ENCODE assay signal across 18 mouse cellular contexts in genomic region chr11:82253421-82253820, GRCm38 (mm10). TPM values are rescaled to one million over a fixed set of nuclear protein-coding genes. Genes with fewer than 3 reads are reported as not detected.
DNase-seq lines count a peak whose midpoint lies in the region; ATAC-seq lines count a peak whose summit lies in the region.
"Had no signal": no experiment of that assay in that cellular context is flagged by ENCODE, and none has a peak within 500 bp of the region (broad histone marks: within the 10 kb centered on the region; RNA-seq: fewer than 3 reads in every experiment).

No protein-coding gene starts in this region.

- H3K36me3 ChIP-seq in forebrain, embryonic 14.5 days (ENCODE audit: control insufficient read depth, insufficient read depth, low read length), result no peaks in the 10 kb centered on the region
- no peaks in the 10 kb centered on the region for H3K36me3 ChIP-seq in forebrain, embryonic 11.5 days (ENCODE audit: control insufficient read depth, insufficient read depth, low read length)
- no peaks in the 10 kb centered on the region for H3K36me3 ChIP-seq in limb, embryonic 13.5 days
- H3K36me3 ChIP-seq in limb, embryonic 10.5 days, result no peaks in the 10 kb centered on the region
- H3K36me3 ChIP-seq in neural tube, embryonic 13.5 days, result no peaks in the 10 kb centered on the region
- H3K36me3 ChIP-seq: heart, embryonic 12.5 days; hindbrain, embryonic 10.5 days; hindbrain, embryonic 15.5 days had no signal

- 6% methylated on average over 4 of the region's 4 CpGs for WGBS in forebrain, embryonic 14.5 days
- WGBS in forebrain, embryonic 11.5 days, result 37% methylated on average over 4 of the region's 4 CpGs
- WGBS in limb, embryonic 13.5 days, result 26% methylated on average over 4 of the region's 4 CpGs
- WGBS in limb, embryonic 10.5 days, result 63% methylated on average over 4 of the region's 4 CpGs
- 20% methylated on average over 4 of the region's 4 CpGs for WGBS in neural tube, embryonic 13.5 days

- no peak overlapping the region for H3K4me3 ChIP-seq in forebrain, embryonic 14.5 days (ENCODE audit: low read depth, low read length)
- H3K4me3 ChIP-seq in forebrain, embryonic 11.5 days (ENCODE audit: low read depth, low read length), result no peak overlapping the region
- no peak overlapping the region for H3K4me3 ChIP-seq in limb, embryonic 13.5 days
- H3K4me3 ChIP-seq in limb, embryonic 10.5 days, result no peak overlapping the region
- H3K4me3 ChIP-seq in neural tube, embryonic 13.5 days, result no peak overlapping the region
- H3K4me3 ChIP-seq: gastrocnemius, adult 2 months; heart, embryonic 12.5 days; hindbrain, embryonic 10.5 days; hindbrain, embryonic 15.5 days had no signal

- ATAC-seq in forebrain, embryonic 14.5 days, result no peak
- ATAC-seq in forebrain, embryonic 11.5 days (replicated peaks; ENCODE audit: low FRiP score), result no peak
- no peak for ATAC-seq in limb, embryonic 13.5 days (ENCODE audit: low FRiP score, low read depth)
- no peak for ATAC-seq in neural tube, embryonic 13.5 days (ENCODE audit: low read depth)
- ATAC-seq: forebrain, embryonic 16.5 days; inflammation-experienced regulatory T-cells, adult 6 months had no signal

- no peak overlapping the region for H3K4me2 ChIP-seq in forebrain, embryonic 14.5 days (ENCODE audit: low read length)
- H3K4me2 ChIP-seq in forebrain, embryonic 11.5 days (ENCODE audit: low read depth, low read length, severe bottlenecking), result no peak overlapping the region
- no peak overlapping the region for H3K4me2 ChIP-seq in limb, embryonic 13.5 days (replicated peaks)
- no peak overlapping the region for H3K4me2 ChIP-seq in neural tube, embryonic 13.5 days
- H3K4me2 ChIP-seq: heart, embryonic 12.5 days; hindbrain, embryonic 15.5 days had no signal

- H3K27me3 ChIP-seq in forebrain, embryonic 14.5 days (replicated peaks; ENCODE audit: control insufficient read depth, insufficient read depth, low read length), result no peaks in the 10 kb centered on the region
- H3K27me3 ChIP-seq in forebrain, embryonic 11.5 days (ENCODE audit: control insufficient read depth, insufficient read depth, low read length), result no peaks in the 10 kb centered on the region
- peaks cover 30% of the 10 kb centered on the region for H3K27me3 ChIP-seq in limb, embryonic 13.5 days
- H3K27me3 ChIP-seq in limb, embryonic 10.5 days (ENCODE audit: low read depth, poor library complexity, severe bottlenecking), result peaks cover 29% of the 10 kb centered on the region; the same call in 1 of the 2 replicates
- 0 out of 2 replicates have a peak, but pooled peaks cover 3% of the 10 kb centered on the region for H3K27me3 ChIP-seq in neural tube, embryonic 13.5 days
- H3K27me3 ChIP-seq: hindbrain, embryonic 15.5 days had no signal

- peak overlapping the region; percentile 14; the same call in 1 of the 2 replicates for H3K27ac ChIP-seq in forebrain, embryonic 14.5 days (ENCODE audit: low read depth, low read length)
- H3K27ac ChIP-seq in forebrain, embryonic 11.5 days (ENCODE audit: low read depth, low read length), result no peak overlapping the region
- H3K27ac ChIP-seq in limb, embryonic 13.5 days, result no peak overlapping the region
- H3K27ac ChIP-seq in limb, embryonic 10.5 days, result no peak overlapping the region
- peak overlapping the region; percentile 18; the same call in 1 of the 2 replicates for H3K27ac ChIP-seq in neural tube, embryonic 13.5 days (replicated peaks)
- H3K27ac ChIP-seq: gastrocnemius, adult 2 months; hindbrain, embryonic 10.5 days; hindbrain, embryonic 15.5 days had no signal

- DNase-seq in forebrain, embryonic 14.5 days (ENCODE audit: low spot score), result peak; percentile 69
- DNase-seq in forebrain, embryonic 11.5 days (ENCODE audit: low spot score), result no peak
- DNase-seq in limb, embryonic 10.5 days (ENCODE audit: low spot score), result no peak
- DNase-seq in neural tube, embryonic 10.5 days (ENCODE audit: extremely low spot score, low spot score), result no peak
- no peak for DNase-seq in frontal cortex, postnatal 10 days (ENCODE audit: low spot score in 2 of 2)
- DNase-seq: adrenal gland, adult 2 months; adrenal gland, postnatal 25 days; cerebellum, adult 2 months; gastrocnemius, adult 2 months; gastrocnemius, postnatal 25 days had no signal

- peaks cover 8% of the 10 kb centered on the region for H3K4me1 ChIP-seq in forebrain, embryonic 14.5 days (ENCODE audit: control insufficient read depth, insufficient read depth, low read length)
- 0 out of 2 replicates have a peak, but pooled peaks cover 5% of the 10 kb centered on the region for H3K4me1 ChIP-seq in forebrain, embryonic 11.5 days (replicated peaks; ENCODE audit: control insufficient read depth, insufficient read depth, low read length)
- H3K4me1 ChIP-seq in limb, embryonic 13.5 days, result peaks cover 7% of the 10 kb centered on the region; the same call in 1 of the 2 replicates
- peaks cover 11% of the 10 kb centered on the region for H3K4me1 ChIP-seq in limb, embryonic 10.5 days
- H3K4me1 ChIP-seq in neural tube, embryonic 13.5 days (replicated peaks), result peaks cover 49% of the 10 kb centered on the region

- no peaks in the 10 kb centered on the region for H3K9me3 ChIP-seq in forebrain, embryonic 14.5 days (replicated peaks; ENCODE audit: control insufficient read depth, low read length)
- H3K9me3 ChIP-seq in forebrain, embryonic 11.5 days (ENCODE audit: control insufficient read depth, low read length), result no peaks in the 10 kb centered on the region
- H3K9me3 ChIP-seq in limb, embryonic 13.5 days, result no peaks in the 10 kb centered on the region
- no peaks in the 10 kb centered on the region for H3K9me3 ChIP-seq in limb, embryonic 10.5 days (replicated peaks)
- H3K9me3 ChIP-seq in neural tube, embryonic 13.5 days, result no peaks in the 10 kb centered on the region
- H3K9me3 ChIP-seq: heart, embryonic 12.5 days; hindbrain, embryonic 10.5 days; hindbrain, embryonic 15.5 days had no signal

- no peak overlapping the region for H3K9ac ChIP-seq in forebrain, embryonic 14.5 days (ENCODE audit: low read length)
- H3K9ac ChIP-seq in forebrain, embryonic 11.5 days (ENCODE audit: low read length), result no peak overlapping the region
- 0 out of 2 replicates have a peak overlapping the region, but pooled peaks have one; percentile 19 for H3K9ac ChIP-seq in limb, embryonic 13.5 days
- no peak overlapping the region for H3K9ac ChIP-seq in neural tube, embryonic 13.5 days
- H3K9ac ChIP-seq: heart, embryonic 12.5 days; hindbrain, embryonic 15.5 days had no signal

RNA-seq across cellular contexts. Expression of gene Ccl1, which starts 52.1 kb away (rescaled TPM):
- polyA plus RNA-seq in forebrain, embryonic 14.5 days (2014; fragmentation: Nextera tagmentation; extraction: Ambion mirVana), result not detected in 2 replicates
- polyA plus RNA-seq in forebrain, embryonic 11.5 days (2014; fragmentation: Nextera tagmentation; extraction: Ambion mirVana), result not detected in 2 replicates
- polyA plus RNA-seq in limb, embryonic 13.5 days (2015; fragmentation: Nextera tagmentation; extraction: Ambion mirVana), result not detected in 2 replicates
- not detected in 2 replicates for polyA plus RNA-seq in limb, embryonic 10.5 days (2016; fragmentation: Nextera tagmentation; extraction: Ambion mirVana)
- polyA plus RNA-seq in neural tube, embryonic 13.5 days (2015; fragmentation: Nextera tagmentation; extraction: Ambion mirVana), result 0.48 and 0.71 TPM in 2 replicates
- polyA plus RNA-seq: adrenal gland, adult 2 months; cerebellum, adult 2 months; embryonic facial prominence, embryonic 11.5 days; heart, embryonic 12.5 days; hindbrain, embryonic 10.5 days had no signal

Comparison
In these comparisons a context has a peak if more than half of its experiments do, and no peak if none do; other contexts are left out.
1. H3K27ac ChIP-seq: peak in forebrain, embryonic 14.5 days (single experiment) and neural tube, embryonic 13.5 days (single experiment); none in forebrain, embryonic 11.5 days (single experiment), limb, embryonic 13.5 days (single experiment) and limb, embryonic 10.5 days (single experiment).